Mouse (Mus musculus): ENCODE results near the gene Klk10. TPM values are rescaled to one million over a fixed set of nuclear protein-coding genes. Genes with fewer than 3 reads are reported as not detected.

Klk10 gene
- polyA plus RNA-seq, 1 experiment from 2014 or later, result 0.36 TPM

DNA sequence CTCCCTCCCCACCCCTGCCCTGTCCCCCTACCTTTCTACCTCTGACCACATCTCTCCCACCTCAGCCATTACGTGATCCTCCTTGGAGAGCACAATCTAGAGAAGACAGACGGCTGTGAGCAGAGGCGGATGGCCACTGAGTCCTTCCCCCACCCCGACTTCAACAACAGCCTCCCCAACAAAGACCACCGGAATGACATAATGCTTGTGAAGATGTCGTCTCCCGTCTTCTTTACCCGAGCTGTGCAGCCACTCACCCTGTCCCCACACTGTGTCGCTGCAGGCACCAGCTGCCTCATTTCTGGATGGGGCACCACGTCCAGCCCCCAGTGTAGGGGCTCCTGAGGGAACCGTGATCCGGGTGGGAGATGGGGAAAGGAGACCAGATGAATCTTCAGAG is 3.4 kb upstream of the Klk10 start:
- peaks cover 7% of the 10 kb centered on the region; the same call in 1 of the 2 replicates for H3K27me3 ChIP-seq (ENCODE audit: low read depth, poor library complexity, severe bottlenecking)
- H3K9me3 ChIP-seq (replicated peaks), result no peaks in the 10 kb centered on the region
- 90% methylated on average over 12 of the region's 12 CpGs for WGBS
- no peak overlapping the region for H3K27ac ChIP-seq (replicated peaks)
- no peak for DNase-seq (ENCODE audit: low spot score)
- H3K36me3 ChIP-seq, result no peaks in the 10 kb centered on the region
- H3K4me1 ChIP-seq, result peaks cover 21% of the 10 kb centered on the region
- no peak overlapping the region for H3K4me3 ChIP-seq

DNA sequence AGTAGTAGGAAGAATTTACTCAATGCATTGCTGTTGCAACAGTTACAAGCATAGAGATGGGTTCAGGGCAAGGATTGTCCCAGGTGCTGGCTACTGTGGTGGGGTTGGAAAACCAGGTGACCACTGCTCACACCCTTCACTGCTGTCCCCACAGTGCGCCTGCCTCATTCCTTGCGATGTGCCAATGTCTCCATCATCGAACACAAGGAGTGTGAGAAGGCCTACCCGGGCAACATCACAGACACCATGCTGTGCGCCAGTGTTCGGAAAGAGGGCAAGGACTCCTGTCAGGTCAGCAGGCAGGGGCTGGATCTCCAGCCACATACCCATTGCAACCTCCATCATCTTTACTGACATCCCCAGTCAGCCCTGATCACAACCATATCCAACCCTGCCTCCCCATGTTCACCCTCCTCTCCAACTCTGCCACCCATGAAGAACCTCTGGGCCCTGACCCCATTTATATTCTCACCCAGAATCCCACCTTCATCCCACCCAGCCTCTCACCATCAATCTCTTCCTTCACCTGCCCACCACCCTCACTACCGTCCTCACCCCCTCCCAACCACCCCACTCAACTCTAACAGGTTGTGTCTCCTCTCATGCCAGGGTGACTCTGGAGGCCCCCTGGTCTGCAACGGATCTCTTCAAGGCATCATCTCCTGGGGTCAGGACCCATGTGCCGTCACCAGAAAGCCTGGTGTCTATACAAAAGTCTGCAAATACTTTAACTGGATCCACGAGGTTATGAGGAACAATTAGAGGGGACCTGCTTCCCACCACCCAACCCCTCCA is 2.5 kb upstream of the Klk10 start:
- peaks cover 26% of the 10 kb centered on the region for H3K4me1 ChIP-seq
- H3K27me3 ChIP-seq (ENCODE audit: low read depth, poor library complexity, severe bottlenecking), result peaks cover 16% of the 10 kb centered on the region
- H3K4me3 ChIP-seq, result no peak overlapping the region
- 92% methylated on average over 10 of the region's 10 CpGs for WGBS
- DNase-seq (ENCODE audit: low spot score), result no peak
- no peak overlapping the region for H3K27ac ChIP-seq (replicated peaks)
- no peaks in the 10 kb centered on the region for H3K9me3 ChIP-seq (replicated peaks)
- no peaks in the 10 kb centered on the region for H3K36me3 ChIP-seq

DNA sequence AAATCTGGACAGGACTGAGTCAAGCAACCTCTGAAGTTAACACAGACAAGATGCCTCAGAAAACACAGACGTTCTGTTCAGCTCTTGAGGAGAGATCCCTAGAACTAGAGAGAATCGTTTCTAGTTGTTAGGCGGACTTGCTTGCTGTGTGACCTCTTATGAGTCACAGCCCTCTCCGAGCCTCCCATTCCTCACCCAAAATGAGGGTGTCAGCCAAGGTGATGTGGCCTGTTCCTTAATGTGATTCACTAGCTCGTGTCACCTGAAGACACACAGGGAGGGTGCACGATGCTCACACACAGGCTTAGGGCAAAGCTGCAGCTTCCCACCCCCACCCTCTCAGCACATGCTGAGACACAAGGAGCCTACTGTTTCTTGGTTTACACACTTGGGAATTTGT is 594 bp upstream of the Klk10 start:
- Histone ChIP-seq H3K4me1 (peaks cover 16% of the 10 kb centered on the region), H3K9me3 (replicated peaks) (no peaks in the 10 kb centered on the region), H3K4me3 (no peak overlapping the region), H3K27me3 (ENCODE audit: low read depth, poor library complexity, severe bottlenecking) (peaks cover 30% of the 10 kb centered on the region), H3K27ac (replicated peaks) (no peak overlapping the region), H3K36me3 (no peaks in the 10 kb centered on the region)
- 70% methylated on average over 6 of the region's 6 CpGs for WGBS
- no peak for DNase-seq (ENCODE audit: low spot score)

DNA sequence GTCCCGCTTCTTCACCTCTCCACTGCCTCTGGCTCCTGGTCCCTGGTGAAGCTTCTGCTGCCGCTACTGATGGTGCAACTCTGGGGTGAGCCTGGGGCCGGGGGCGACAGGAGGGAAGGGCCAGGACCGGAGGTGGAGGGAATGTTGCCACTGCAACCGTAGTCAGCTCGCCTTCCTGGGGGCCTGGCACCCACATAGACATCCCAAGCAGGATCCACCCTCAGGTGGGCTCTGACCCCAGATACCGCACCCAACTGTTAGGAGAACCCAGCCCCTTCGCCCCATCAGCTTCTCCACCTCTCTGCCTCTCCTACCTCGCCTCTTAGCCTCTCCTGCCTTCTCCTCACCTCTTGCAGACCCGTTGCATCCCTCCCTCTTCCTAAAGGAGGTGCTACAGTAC is 706 bp downstream of the Klk10 start:
- no peak overlapping the region for H3K27ac ChIP-seq (replicated peaks)
- H3K9me3 ChIP-seq (replicated peaks), result no peaks in the 10 kb centered on the region
- H3K4me3 ChIP-seq, result no peak overlapping the region
- H3K36me3 ChIP-seq, result no peaks in the 10 kb centered on the region
- 86% methylated on average over 11 of the region's 11 CpGs for WGBS
- H3K4me1 ChIP-seq, result peaks cover 9% of the 10 kb centered on the region
- H3K27me3 ChIP-seq (ENCODE audit: low read depth, poor library complexity, severe bottlenecking), result peaks cover 30% of the 10 kb centered on the region
- no peak for DNase-seq (ENCODE audit: low spot score)

DNA sequence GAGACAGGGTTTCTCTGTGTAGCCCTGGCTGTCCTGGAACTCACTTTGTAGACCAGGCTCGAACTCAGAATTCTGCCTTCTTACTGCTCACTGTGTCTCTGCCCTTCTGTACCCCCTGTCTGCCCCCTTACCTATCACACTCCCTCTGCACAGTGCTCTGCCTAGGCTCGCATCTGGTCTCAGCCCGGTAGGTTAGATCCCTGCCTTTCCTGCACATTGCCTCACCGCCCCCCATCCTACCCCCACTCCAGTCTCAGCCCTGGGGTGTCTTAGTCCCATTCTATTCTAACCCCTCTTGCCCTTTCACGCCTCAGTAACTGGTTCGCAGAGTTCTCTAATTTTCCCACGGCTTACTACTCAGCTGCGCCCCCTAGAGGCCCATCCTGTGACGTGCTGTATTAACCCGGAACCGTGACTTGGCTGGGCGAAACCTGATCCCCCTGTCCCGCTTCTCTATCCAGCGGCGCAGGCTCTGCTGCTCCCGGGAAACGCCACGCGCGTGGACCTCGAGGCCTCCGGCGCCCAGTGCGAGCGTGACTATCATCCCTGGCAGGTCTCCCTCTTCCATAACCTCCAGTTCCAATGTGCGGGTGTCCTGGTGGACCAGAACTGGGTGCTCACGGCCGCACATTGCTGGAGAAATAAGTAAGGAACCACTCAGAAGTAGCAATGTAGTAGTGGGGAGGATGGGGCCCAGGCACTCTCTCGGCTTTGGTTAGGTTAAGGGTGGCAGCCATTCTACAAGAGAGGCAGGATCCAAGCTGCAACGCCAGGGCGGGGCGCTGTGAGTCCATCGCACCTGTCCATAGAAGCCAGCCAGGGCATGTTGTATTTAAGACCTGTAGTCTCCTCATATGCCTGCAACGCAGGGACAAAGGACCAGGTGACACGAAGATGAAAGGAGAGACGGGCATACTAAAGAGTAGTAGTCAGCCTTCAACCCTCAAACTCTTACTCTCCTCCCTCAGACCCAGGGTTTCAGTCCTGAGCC is 1.7 kb downstream of the Klk10 start:
- no peaks in the 10 kb centered on the region for H3K36me3 ChIP-seq

DNA sequence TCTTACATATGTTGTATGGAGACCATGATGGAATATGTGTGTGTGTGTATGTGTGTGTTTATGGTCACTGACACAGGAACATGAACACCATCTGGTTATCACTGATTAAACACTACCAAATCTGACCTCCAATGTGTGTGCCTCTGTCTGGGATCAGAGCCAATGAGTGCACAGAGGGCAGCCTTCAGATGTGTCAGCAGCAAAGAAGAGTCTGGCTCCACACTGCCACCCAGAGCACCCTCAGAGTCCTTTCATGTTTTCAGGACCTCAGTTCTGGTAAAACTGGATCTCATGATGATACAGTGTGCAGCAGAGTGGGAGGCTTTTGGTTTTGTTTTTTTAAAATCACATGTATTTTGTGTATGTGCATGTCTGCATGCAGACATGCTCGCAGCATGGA is 4.5 kb downstream of the Klk10 start:
- Histone ChIP-seq H3K4me1 (peaks cover 9% of the 10 kb centered on the region), H3K27ac (replicated peaks) (no peak overlapping the region), H3K36me3 (no peaks in the 10 kb centered on the region), H3K9me3 (replicated peaks) (no peaks in the 10 kb centered on the region), H3K4me3 (no peak overlapping the region), H3K27me3 (ENCODE audit: low read depth, poor library complexity, severe bottlenecking) (peaks cover 30% of the 10 kb centered on the region)
- no peak for DNase-seq (ENCODE audit: low spot score)
- WGBS, result 84% methylated on average over 1 of the region's 1 CpGs

More for the DNA sequence above, 1.7 kb downstream of the Klk10 start:
- WGBS, result 6% methylated on average over 36 of the region's 36 CpGs
- peak overlapping the region; percentile 77 for H3K27ac ChIP-seq (replicated peaks)
- peak overlapping the region; percentile 51 for H3K4me3 ChIP-seq
- H3K4me1 ChIP-seq, result peaks cover 9% of the 10 kb centered on the region
- peaks cover 30% of the 10 kb centered on the region for H3K27me3 ChIP-seq (ENCODE audit: low read depth, poor library complexity, severe bottlenecking)
- peak; percentile 89 for DNase-seq (ENCODE audit: low spot score)
- no peaks in the 10 kb centered on the region for H3K9me3 ChIP-seq (replicated peaks)

DNA sequence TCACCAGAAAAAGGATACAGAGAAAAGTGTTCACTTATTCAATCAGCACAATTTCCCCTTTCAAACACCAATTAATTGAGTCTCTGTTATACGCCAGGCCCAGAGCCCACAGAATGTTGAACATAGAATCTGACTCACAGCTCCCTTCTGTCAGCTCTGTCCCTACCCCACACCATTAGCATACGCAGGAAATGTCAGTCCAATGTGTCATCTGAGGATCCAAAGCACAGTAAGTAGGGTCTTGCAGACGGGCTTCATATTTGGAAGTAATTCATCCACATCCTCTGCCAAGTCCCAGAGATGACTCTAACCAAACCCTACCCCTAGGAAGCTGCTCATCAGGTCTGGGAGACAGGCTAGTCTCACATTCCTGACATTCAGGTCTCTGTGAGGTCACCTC is 7.3 kb downstream of the Klk10 start:
- no peak for DNase-seq (ENCODE audit: low spot score)
- Histone ChIP-seq H3K27me3 (ENCODE audit: low read depth, poor library complexity, severe bottlenecking) (peaks cover 17% of the 10 kb centered on the region), H3K9me3 (replicated peaks) (no peaks in the 10 kb centered on the region), H3K27ac (replicated peaks) (no peak overlapping the region), H3K4me3 (no peak overlapping the region), H3K36me3 (no peaks in the 10 kb centered on the region), H3K4me1 (no peaks in the 10 kb centered on the region)
- WGBS, result 85% methylated on average over 3 of the region's 3 CpGs

DNA sequence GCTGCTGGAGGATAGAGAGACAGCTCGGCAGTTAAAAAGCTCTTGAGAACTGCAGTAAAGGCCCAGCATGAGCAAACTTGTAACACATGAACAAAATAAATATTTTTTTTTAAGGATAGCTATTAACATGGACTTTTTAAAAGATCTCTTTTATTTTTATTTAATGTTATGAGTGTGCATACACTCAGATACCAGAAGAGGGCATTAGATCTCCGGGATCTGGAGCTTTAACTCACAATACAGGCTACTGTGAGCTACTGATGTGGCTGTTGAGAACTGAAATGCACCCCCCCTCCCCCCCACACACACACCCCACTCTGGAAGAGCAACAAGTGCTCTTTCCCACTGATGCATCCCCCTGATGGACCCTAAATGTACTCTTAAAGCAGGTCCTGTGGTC is 8.5 kb downstream of the Klk10 start:
- no peaks in the 10 kb centered on the region for H3K36me3 ChIP-seq
- WGBS, result 86% methylated on average over 2 of the region's 2 CpGs
- no peak overlapping the region for H3K27ac ChIP-seq (replicated peaks)
- DNase-seq (ENCODE audit: low spot score), result no peak
- no peaks in the 10 kb centered on the region for H3K4me1 ChIP-seq
- no peaks in the 10 kb centered on the region for H3K9me3 ChIP-seq (replicated peaks)
- H3K27me3 ChIP-seq (ENCODE audit: low read depth, poor library complexity, severe bottlenecking), result peaks cover 5% of the 10 kb centered on the region; the same call in 1 of the 2 replicates
- H3K4me3 ChIP-seq, result no peak overlapping the region

DNA sequence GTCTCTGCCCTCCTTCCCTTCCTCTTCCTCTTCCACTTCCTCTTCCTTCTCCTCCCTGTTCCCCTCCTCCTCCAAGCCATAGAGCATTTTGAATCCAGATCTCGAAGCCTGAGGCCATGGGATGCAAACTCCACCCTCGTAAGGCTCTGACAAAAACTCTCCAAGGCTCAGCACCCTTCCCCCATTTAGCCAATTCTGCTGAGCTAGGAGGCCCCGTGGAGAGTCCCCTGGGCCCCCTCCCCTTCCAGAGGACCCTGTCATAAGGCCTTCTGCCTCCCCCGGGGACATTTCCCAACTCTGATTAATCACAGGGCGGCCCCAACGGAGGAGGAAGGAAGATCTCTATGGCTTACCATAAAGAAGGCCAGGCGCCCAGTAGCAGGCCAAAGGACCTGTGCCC is 10.8 kb downstream of the Klk10 start, which contains the start of gene Klk9:
Gene Klk9 (plus strand): TSS at position 301 of the 400 bp plus-strand sequence.
- Histone ChIP-seq H3K27me3 (ENCODE audit: low read depth, poor library complexity, severe bottlenecking) (peaks cover 20% of the 10 kb centered on the region), H3K4me1 (peaks cover 8% of the 10 kb centered on the region), H3K27ac (replicated peaks) (no peak within 1 kb of the TSS), H3K9me3 (replicated peaks) (no peaks in the 10 kb centered on the region), H3K36me3 (no peaks in the 10 kb centered on the region), H3K4me3 (no peak within 1 kb of the TSS)
- 70% methylated on average over 7 of the region's 7 CpGs for WGBS
- no peak for DNase-seq (ENCODE audit: low spot score)

DNA sequence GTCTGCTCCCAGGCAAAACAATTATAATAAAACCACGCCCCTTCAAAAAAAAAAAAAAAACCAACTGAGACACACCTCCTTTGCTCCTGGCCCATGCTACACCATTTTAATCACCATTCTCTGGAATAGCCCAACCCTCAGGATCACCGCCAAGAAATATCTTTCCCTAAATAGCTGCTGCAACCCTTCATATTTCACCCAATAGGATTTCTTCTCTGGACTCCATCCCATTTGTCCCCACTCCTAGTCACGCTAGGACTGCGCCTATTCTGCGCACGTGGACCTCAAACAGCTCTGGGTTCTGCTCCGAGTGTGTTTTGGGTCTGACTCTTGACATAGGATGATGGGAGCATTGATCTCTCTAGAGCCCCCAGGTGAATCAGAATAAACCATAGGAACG is 15.5 kb downstream of the Klk10 start:
- Histone ChIP-seq H3K4me3 (peak overlapping the region; percentile 62), H3K36me3 (no peaks in the 10 kb centered on the region), H3K4me1 (peaks cover 22% of the 10 kb centered on the region), H3K27ac (replicated peaks) (no peak overlapping the region), H3K9me3 (replicated peaks) (no peaks in the 10 kb centered on the region), H3K27me3 (ENCODE audit: low read depth, poor library complexity, severe bottlenecking) (peaks cover 43% of the 10 kb centered on the region)
- DNase-seq (ENCODE audit: low spot score), result no peak
- 6% methylated on average over 8 of the region's 8 CpGs for WGBS

DNA sequence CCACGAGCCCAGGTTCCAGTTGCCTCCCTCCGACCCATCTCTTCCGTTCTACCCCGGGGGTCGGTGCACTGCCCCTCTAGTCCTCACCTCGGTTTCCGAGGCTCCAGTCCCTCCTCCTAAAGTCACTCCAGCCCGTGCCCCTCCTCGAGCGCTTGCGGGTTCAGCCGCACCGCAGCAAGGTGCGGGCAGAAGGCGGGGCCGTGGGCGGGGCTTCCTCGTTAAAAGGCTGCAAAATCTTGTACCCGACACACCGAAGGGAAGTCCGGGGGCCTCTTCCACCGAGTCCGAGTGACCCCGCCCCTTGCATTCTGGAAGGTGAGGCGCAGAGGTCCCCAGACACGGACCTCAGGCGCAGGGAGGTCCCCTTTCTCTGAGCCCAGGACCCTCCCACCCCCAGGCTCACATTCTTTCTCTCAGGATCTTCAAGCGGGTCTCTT is 16.5 kb downstream of the Klk10 start, which contains the start of gene Klk8:
Gene Klk8 (plus strand): TSS at position 245 of the 437 bp plus-strand sequence.
- under 1% methylated on average over 28 of the region's 28 CpGs for WGBS
- Histone ChIP-seq H3K4me3 (peak within 1 kb of the TSS; percentile 62), H3K27me3 (ENCODE audit: low read depth, poor library complexity, severe bottlenecking) (peaks cover 43% of the 10 kb centered on the region), H3K36me3 (no peaks in the 10 kb centered on the region), H3K9me3 (replicated peaks) (no peaks in the 10 kb centered on the region), H3K27ac (replicated peaks) (no peak within 1 kb of the TSS), H3K4me1 (peaks cover 22% of the 10 kb centered on the region)
- DNase-seq (ENCODE audit: low spot score), result peak; percentile 38

DNA sequence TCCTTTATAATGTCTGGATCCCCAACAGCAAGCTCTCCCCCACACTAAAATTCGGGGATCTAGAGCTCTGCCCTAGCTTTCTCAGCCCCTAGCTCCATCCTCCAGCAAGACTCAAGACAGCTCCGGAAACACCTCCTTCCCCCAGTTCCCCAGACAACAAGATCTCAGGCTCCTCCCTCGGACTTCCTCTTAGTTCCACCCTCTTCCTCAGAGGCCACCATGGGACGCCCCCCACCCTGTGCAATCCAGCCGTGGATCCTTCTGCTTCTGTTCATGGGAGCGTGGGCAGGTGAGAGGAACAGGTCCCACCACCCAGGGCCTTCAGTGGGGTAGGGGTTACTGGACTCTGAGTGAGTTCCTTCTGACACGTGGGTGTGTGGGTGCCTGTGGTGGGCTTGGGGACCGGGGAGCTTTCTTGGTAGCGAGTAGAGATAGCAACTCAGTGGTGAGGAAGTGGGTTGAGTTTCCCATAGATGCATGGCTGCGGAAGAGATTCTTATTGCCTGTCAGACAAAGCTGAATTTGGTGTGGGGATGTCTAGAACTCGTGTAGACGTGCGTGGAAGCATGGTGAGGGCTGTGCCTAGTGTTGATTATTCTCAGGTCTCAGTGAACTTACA is 17.1 kb downstream of the Klk10 start:
- H3K9me3 ChIP-seq (replicated peaks), result no peaks in the 10 kb centered on the region
- DNase-seq (ENCODE audit: low spot score), result no peak
- 46% methylated on average over 13 of the region's 13 CpGs for WGBS
- peaks cover 22% of the 10 kb centered on the region for H3K4me1 ChIP-seq
- no peak overlapping the region for H3K27ac ChIP-seq (replicated peaks)
- peaks cover 43% of the 10 kb centered on the region for H3K27me3 ChIP-seq (ENCODE audit: low read depth, poor library complexity, severe bottlenecking)
- peak overlapping the region; percentile 62 for H3K4me3 ChIP-seq
- no peaks in the 10 kb centered on the region for H3K36me3 ChIP-seq
